ENCODE assay signal across 8 mouse cellular contexts in genomic region chr11:70699722-70700556, GRCm38 (mm10). TPM values are rescaled to one million over a fixed set of nuclear protein-coding genes. Genes with fewer than 3 reads are reported as not detected.
DNase-seq lines count a peak whose midpoint lies in the region; ATAC-seq and TF ChIP-seq lines count a peak whose summit lies in the region.

Inca1 (minus strand) TSS chr11:70700155.
Kif1c (plus strand) TSS chr11:70700548.

- H3K4me1 ChIP-seq in embryonic facial prominence, embryonic 13.5 days, result peaks cover 21% of the 10 kb centered on the region
- peaks cover 6% of the 10 kb centered on the region for H3K4me1 ChIP-seq in heart, adult 2 months (ENCODE audit: control insufficient read depth, insufficient read depth, low read length)
- peaks cover 10% of the 10 kb centered on the region for H3K4me1 ChIP-seq in limb, embryonic 14.5 days (ENCODE audit: control insufficient read depth, insufficient read depth, low read length)
- peaks cover 9% of the 10 kb centered on the region; the same call in 1 of the 2 replicates for H3K4me1 ChIP-seq in midbrain, postnatal 0 days (ENCODE audit: insufficient read depth, low read length)

- peak within 1 kb of the TSS; percentile 93 for H3K27ac ChIP-seq in embryonic facial prominence, embryonic 13.5 days
- H3K27ac ChIP-seq in heart, adult 2 months, result peak within 1 kb of the TSS; percentile 100
- H3K27ac ChIP-seq in limb, embryonic 14.5 days (replicated peaks; ENCODE audit: low read depth, low read length), result peak within 1 kb of the TSS; percentile 93
- H3K27ac ChIP-seq in midbrain, postnatal 0 days (ENCODE audit: low read depth, low read length), result peak within 1 kb of the TSS; percentile 75

- peak; percentile 97 for TF ChIP-seq POLR2A in heart, adult 2 months (IDR thresholded peaks at IDR 0.05; ENCODE audit: insufficient read depth, low read depth, low read length)
- TF ChIP-seq POLR2A in limb, embryonic 14.5 days (IDR thresholded peaks at IDR 0.05; ENCODE audit: borderline replicate concordance, extremely low read depth, insufficient read depth, insufficient read length), result 0 out of 2 replicates have a peak, but pooled peaks have one; percentile 59

- peak; percentile 96 for DNase-seq in 3134 (ENCODE audit: extremely low read depth, insufficient read length, low spot score)
- DNase-seq in adrenal gland, postnatal 36 days, result peak; percentile 96 to 98
- peak; percentile 97 to 99 for DNase-seq in heart, adult 2 months
- peak; percentile 93 to 96 for DNase-seq in kidney, adult 8-10 months
- DNase-seq in limb, embryonic 14.5 days (ENCODE audit: low spot score), result peak; percentile 93
- DNase-seq in midbrain, postnatal 0 days (ENCODE audit: low spot score), result peak; percentile 93
- peak; percentile 94 to 96 for DNase-seq in spleen, postnatal 14 days (ENCODE audit: low spot score in 2 of 2)

- no peaks in the 10 kb centered on the region for H3K9me3 ChIP-seq in embryonic facial prominence, embryonic 13.5 days
- H3K9me3 ChIP-seq in limb, embryonic 14.5 days (ENCODE audit: control insufficient read depth, low read length), result no peaks in the 10 kb centered on the region
- H3K9me3 ChIP-seq in midbrain, postnatal 0 days (ENCODE audit: low read length), result no peaks in the 10 kb centered on the region

- H3K4me3 ChIP-seq in embryonic facial prominence, embryonic 13.5 days, result peak within 1 kb of the TSS; percentile 92
- peak within 1 kb of the TSS; percentile 92 for H3K4me3 ChIP-seq in heart, adult 2 months
- peak within 1 kb of the TSS; percentile 90 for H3K4me3 ChIP-seq in limb, embryonic 14.5 days (replicated peaks; ENCODE audit: low read length)
- peak within 1 kb of the TSS; percentile 98 for H3K4me3 ChIP-seq in midbrain, postnatal 0 days (ENCODE audit: low read depth, low read length)

- H3K36me3 ChIP-seq in embryonic facial prominence, embryonic 13.5 days, result peaks cover 20% of the 10 kb centered on the region
- peaks cover 5% of the 10 kb centered on the region; the same call in 1 of the 2 replicates for H3K36me3 ChIP-seq in heart, adult 2 months (ENCODE audit: control insufficient read depth, insufficient read depth, low read length)
- peaks cover 15% of the 10 kb centered on the region for H3K36me3 ChIP-seq in limb, embryonic 14.5 days (ENCODE audit: control insufficient read depth, insufficient read depth, low read length)
- peaks cover 18% of the 10 kb centered on the region for H3K36me3 ChIP-seq in midbrain, postnatal 0 days (ENCODE audit: insufficient read depth, low read length)

- H3K4me2 ChIP-seq in embryonic facial prominence, embryonic 13.5 days, result peak within 1 kb of the TSS; percentile 82
- H3K4me2 ChIP-seq in limb, embryonic 14.5 days (replicated peaks; ENCODE audit: low read depth, low read length, severe bottlenecking), result peak within 1 kb of the TSS; percentile 85
- peak within 1 kb of the TSS; percentile 82 for H3K4me2 ChIP-seq in midbrain, postnatal 0 days (ENCODE audit: low read depth, low read length, poor library complexity, severe bottlenecking)

- ATAC-seq in embryonic facial prominence, embryonic 13.5 days (ENCODE audit: insufficient number of reproducible peaks, insufficient read depth, low FRiP score, low TSS enrichment, low read depth), result peak; percentile 88
- ATAC-seq in limb, embryonic 14.5 days (ENCODE audit: low FRiP score, low read depth), result peak; percentile 96
- ATAC-seq in midbrain, postnatal 0 days (ENCODE audit: low FRiP score), result peak; percentile 95

- WGBS in embryonic facial prominence, embryonic 13.5 days, result 1% methylated on average over 64 of the region's 69 CpGs
- 2% methylated on average over 69 of the region's 69 CpGs for WGBS in heart, adult 2 months
- WGBS in limb, embryonic 14.5 days, result 3% methylated on average over 55 of the region's 69 CpGs
- under 1% methylated on average over 57 of the region's 69 CpGs for WGBS in midbrain, postnatal 0 days

- H3K79me2 ChIP-seq in heart, adult 2 months (replicated peaks; ENCODE audit: control insufficient read depth, insufficient read depth, low read length), result peaks cover 2% of the 10 kb centered on the region; the same call in 1 of the 2 replicates

- peak within 1 kb of the TSS; percentile 94 for H3K9ac ChIP-seq in embryonic facial prominence, embryonic 13.5 days
- H3K9ac ChIP-seq in heart, adult 2 months (ENCODE audit: low read depth, low read length), result peak within 1 kb of the TSS; percentile 91
- H3K9ac ChIP-seq in limb, embryonic 14.5 days (ENCODE audit: low read depth, low read length, severe bottlenecking), result peak within 1 kb of the TSS; percentile 91
- H3K9ac ChIP-seq in midbrain, postnatal 0 days (replicated peaks; ENCODE audit: low read length, poor library complexity, severe bottlenecking), result peak within 1 kb of the TSS; percentile 95

- TF ChIP-seq EP300 in heart, adult 2 months (IDR thresholded peaks at IDR 0.05; ENCODE audit: insufficient read depth, low read depth, low read length), result peak; percentile 84; the same call in 1 of the 2 replicates

- no peaks in the 10 kb centered on the region for H3K27me3 ChIP-seq in embryonic facial prominence, embryonic 13.5 days
- no peaks in the 10 kb centered on the region for H3K27me3 ChIP-seq in heart, adult 2 months (ENCODE audit: control insufficient read depth, insufficient read depth, low read length)
- no peaks in the 10 kb centered on the region for H3K27me3 ChIP-seq in limb, embryonic 14.5 days (ENCODE audit: control insufficient read depth, insufficient read depth, low read length)
- no peaks in the 10 kb centered on the region for H3K27me3 ChIP-seq in midbrain, postnatal 0 days (ENCODE audit: insufficient read depth, low read length)

- no peak for TF ChIP-seq CTCF in heart, adult 2 months (IDR thresholded peaks at IDR 0.05)
- no peak for TF ChIP-seq CTCF in midbrain, postnatal 0 days (IDR thresholded peaks at IDR 0.05)

- intact Hi-C loops in heart, adult 2 months (cut with DNase I), result loop anchor here (1.0 to 2.0 kb wide), 3 partner anchors 12 to 53 kb away; partner anchors contain the start of genes Camta2, Rnf167, Slc25a11 and Spag7

RNA-seq across cellular contexts. Expression of gene Inca1, which starts in this region (rescaled TPM):
- total RNA-seq in adrenal gland, postnatal 36 days (2021), result 10 to 100 TPM in 1 of 2 experiments, 1 to 10 TPM in 1; 9.5 to 12.2 TPM
- polyA plus RNA-seq in embryonic facial prominence, embryonic 13.5 days (2015; fragmentation: Nextera tagmentation; extraction: Ambion mirVana), result 1.1 and 1.3 TPM in 2 replicates
- total RNA-seq in heart, adult 2 months (2021), result 1 to 10 TPM; 6.3 to 6.9 TPM
- polyA plus RNA-seq in heart, adult 2 months (2012; rRNA removed), result 4.6 and 5.4 TPM in 2 replicates
- 1.3 TPM in 2 replicates for polyA plus RNA-seq in limb, embryonic 14.5 days (2012; rRNA removed)
- 0.81 and 0.93 TPM in 2 replicates for polyA plus RNA-seq in limb, embryonic 14.5 days (2014; fragmentation: Nextera tagmentation; extraction: Ambion mirVana)
- total RNA-seq in midbrain, postnatal 0 days (2014; rRNA removed), result 1.7 and 4.8 TPM in 2 replicates
- polyA plus RNA-seq in midbrain, postnatal 0 days (2015; fragmentation: Nextera tagmentation; extraction: Ambion mirVana), result 2.1 and 2.2 TPM in 2 replicates

RNA-seq across cellular contexts. Expression of gene Kif1c, which starts in this region (rescaled TPM):
- total RNA-seq in adrenal gland, postnatal 36 days (2021), result 100 to 1,000 TPM; 178 to 195 TPM
- 4.2 and 4.5 TPM in 2 replicates for polyA plus RNA-seq in embryonic facial prominence, embryonic 13.5 days (2015; fragmentation: Nextera tagmentation; extraction: Ambion mirVana)
- 100 to 1,000 TPM; 477 to 524 TPM for total RNA-seq in heart, adult 2 months (2021)
- polyA plus RNA-seq in heart, adult 2 months (2012; rRNA removed), result 153 and 228 TPM in 2 replicates
- 41.1 and 45.8 TPM in 2 replicates for polyA plus RNA-seq in limb, embryonic 14.5 days (2012; rRNA removed)
- polyA plus RNA-seq in limb, embryonic 14.5 days (2014; fragmentation: Nextera tagmentation; extraction: Ambion mirVana), result 14.6 and 16.2 TPM in 2 replicates
- 30.9 and 31.7 TPM in 2 replicates for total RNA-seq in midbrain, postnatal 0 days (2014; rRNA removed)
- polyA plus RNA-seq in midbrain, postnatal 0 days (2015; fragmentation: Nextera tagmentation; extraction: Ambion mirVana), result 1.6 and 1.9 TPM in 2 replicates

Comparison
In these comparisons a context has a peak if more than half of its experiments do, and no peak if none do; other contexts are left out.
1. Peak in every context shown above with its lines: DNase-seq, ATAC-seq, H3K4me3 ChIP-seq and H3K27ac ChIP-seq.